Mouse (Mus musculus): Measurements from ENCODE around the gene Trim60. TPM values are rescaled to one million over a fixed set of nuclear protein-coding genes. Genes with fewer than 3 reads are reported as not detected.

Gene Trim60
- polyA plus RNA-seq (2012; rRNA removed), result 0.02 TPM in 1 of 2 replicates, not detected in the other

DNA sequence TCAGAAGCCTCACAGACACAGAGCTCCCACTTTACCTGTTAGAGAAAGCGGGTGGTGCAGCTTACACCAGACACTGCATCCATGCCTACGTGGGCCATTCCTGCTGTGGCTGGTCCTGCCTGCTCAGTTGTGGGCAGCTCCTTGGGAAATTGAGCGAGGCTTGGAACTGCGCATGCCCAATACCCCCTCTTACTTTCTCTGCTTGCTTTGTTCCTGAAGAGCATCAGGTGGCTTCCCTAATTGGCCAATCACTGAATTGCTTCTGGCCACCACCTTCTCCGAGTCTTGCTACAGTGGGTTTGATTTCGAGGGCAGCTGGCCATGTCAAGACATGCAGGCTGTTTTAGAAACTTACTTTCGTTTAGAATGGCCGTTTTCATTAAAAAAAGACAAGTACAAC, at the start of gene Trim60, which contains the start of gene Trim61:
TSS of gene Trim60 (minus strand) at position 162 of the 400 bp plus-strand sequence.
TSS of gene Trim61 (minus strand) at position 101 of the 400 bp plus-strand sequence.

GRCm38 (mm10) chr8:65037117-65037533, 18.7 kb upstream of the Trim60 start, which contains the start of gene Apela:
Apela (minus strand) TSS chr8:65037336.

DNA sequence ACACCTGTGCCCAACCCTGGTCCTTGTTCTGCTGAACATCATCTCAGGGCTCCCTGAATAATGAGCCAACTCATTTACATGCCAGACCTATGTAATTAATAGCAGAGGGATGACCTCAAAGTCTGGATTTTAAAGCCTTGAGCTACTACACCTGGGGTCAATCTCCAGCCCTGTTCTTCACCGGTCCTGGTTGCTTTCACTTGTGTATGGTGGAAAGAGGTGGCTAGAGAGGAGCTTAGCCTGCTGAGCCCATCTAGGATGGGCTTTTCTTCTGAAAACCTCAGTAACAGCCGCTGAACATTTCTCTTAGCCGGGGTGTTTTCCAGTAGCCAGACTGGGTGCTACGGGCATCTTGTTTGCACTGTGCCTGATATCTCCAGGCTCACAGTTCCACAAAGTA, 30.7 kb downstream of the Trim60 start, which contains the start of gene Trim75:
TSS of gene Trim75 (minus strand) at position 101 of the 400 bp plus-strand sequence.

Other genes starting within 250 kb of the Trim60 start
- gene Klhl2, start 168.6 kb downstream of the Trim60 start, polyA plus RNA-seq (2012; rRNA removed), result 19.9 and 23.4 TPM in 2 replicates
- gene Tmem192, start 71.4 kb downstream of the Trim60 start, polyA plus RNA-seq (2012; rRNA removed), result 8.9 and 11.6 TPM in 2 replicates
- not detected in 2 replicates for gene Trim75, start 30.8 kb downstream of the Trim60 start, polyA plus RNA-seq (2012; rRNA removed)
- gene Trim61, start 61 bp downstream of the Trim60 start, polyA plus RNA-seq (2012; rRNA removed), result 0.05 and 0.07 TPM in 2 replicates
- 2.9 and 7.5 TPM in 2 replicates for gene Apela, start 18.8 kb upstream of the Trim60 start, polyA plus RNA-seq (2012; rRNA removed)
- gene Gm10663, start 56.4 kb upstream of the Trim60 start, polyA plus RNA-seq (2012; rRNA removed), result not detected in 2 replicates
- not detected in 2 replicates for gene BC030870, start 111.0 kb upstream of the Trim60 start, polyA plus RNA-seq (2012; rRNA removed)